ENCODE assay signal across 19 mouse cellular contexts in the genomic region with DNA sequence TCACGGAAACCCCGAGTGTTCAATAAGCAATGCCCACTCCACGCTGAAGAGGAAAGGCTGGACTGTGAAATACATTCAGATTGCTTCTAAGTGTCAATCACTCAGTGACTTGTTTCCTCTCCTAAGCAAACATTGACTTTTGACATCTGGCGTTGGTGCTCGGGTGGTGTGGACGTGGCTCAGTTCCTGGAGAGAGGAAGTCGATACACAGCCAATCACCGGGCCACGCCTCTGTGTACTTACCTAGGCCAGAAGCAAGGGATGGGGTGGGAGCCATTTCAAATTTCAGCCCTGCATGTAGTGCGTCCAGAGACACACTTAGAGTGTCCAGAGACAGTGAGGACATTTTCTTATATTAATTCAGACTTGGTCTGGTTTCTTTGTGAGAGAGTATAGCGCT. TPM values are rescaled to one million over a fixed set of nuclear protein-coding genes. Genes with fewer than 3 reads are reported as not detected.
A peak's percentile ranks its signal among the peaks of the same experiment; 100 is the strongest.
DNase-seq lines count a peak whose midpoint lies in the region; ATAC-seq lines count a peak whose summit lies in the region.
"Had no signal": no experiment of that assay in that cellular context is flagged by ENCODE, and none has a peak within 500 bp of the region (broad histone marks: within the 10 kb centered on the region; RNA-seq: fewer than 3 reads in every experiment).

No protein-coding gene starts in this region.

- H3K9me3 ChIP-seq in kidney, embryonic 15.5 days (replicated peaks), result no peaks in the 10 kb centered on the region
- H3K9me3 ChIP-seq in stomach, embryonic 14.5 days (ENCODE audit: control insufficient read depth, low read depth, low read length), result no peaks in the 10 kb centered on the region
- no peaks in the 10 kb centered on the region for H3K9me3 ChIP-seq in forebrain, embryonic 12.5 days
- H3K9me3 ChIP-seq: embryonic facial prominence, embryonic 12.5 days; G1E; heart, embryonic 15.5 days; midbrain, embryonic 10.5 days had no signal

- no peak overlapping the region for H3K4me3 ChIP-seq in kidney, embryonic 15.5 days (replicated peaks)
- H3K4me3 ChIP-seq in stomach, embryonic 14.5 days (ENCODE audit: low read depth, low read length), result no peak overlapping the region
- H3K4me3 ChIP-seq in forebrain, embryonic 12.5 days (replicated peaks), result no peak overlapping the region
- H3K4me3 ChIP-seq: embryonic facial prominence, embryonic 12.5 days; erythroblast, embryonic 14.5 days; heart, embryonic 15.5 days; midbrain, embryonic 10.5 days had no signal

- H3K27ac ChIP-seq in kidney, embryonic 15.5 days, result 0 out of 2 replicates have a peak overlapping the region, but pooled peaks have one; percentile 25
- H3K27ac ChIP-seq in stomach, embryonic 14.5 days (ENCODE audit: low read length), result peak overlapping the region; percentile 44; the same call in 1 of the 2 replicates
- H3K27ac ChIP-seq in forebrain, embryonic 12.5 days, result no peak overlapping the region
- H3K27ac ChIP-seq: embryonic facial prominence, embryonic 12.5 days; heart, embryonic 15.5 days; hindbrain, postnatal 0 days; midbrain, embryonic 10.5 days had no signal

- no peaks in the 10 kb centered on the region for H3K27me3 ChIP-seq in kidney, embryonic 15.5 days
- no peaks in the 10 kb centered on the region for H3K27me3 ChIP-seq in stomach, embryonic 14.5 days (ENCODE audit: control insufficient read depth, insufficient read depth, low read length)
- no peaks in the 10 kb centered on the region for H3K27me3 ChIP-seq in forebrain, embryonic 12.5 days
- H3K27me3 ChIP-seq: embryonic facial prominence, embryonic 12.5 days; heart, embryonic 15.5 days had no signal

- H3K4me1 ChIP-seq in kidney, embryonic 15.5 days, result 0 out of 2 replicates have a peak, but pooled peaks cover 2% of the 10 kb centered on the region
- H3K4me1 ChIP-seq in stomach, embryonic 14.5 days (ENCODE audit: control insufficient read depth, insufficient read depth, low read length), result no peaks in the 10 kb centered on the region
- H3K4me1 ChIP-seq in forebrain, embryonic 12.5 days, result no peaks in the 10 kb centered on the region
- H3K4me1 ChIP-seq: embryonic facial prominence, embryonic 12.5 days; heart, embryonic 15.5 days; midbrain, embryonic 10.5 days had no signal

- no peak overlapping the region for H3K4me2 ChIP-seq in kidney, embryonic 15.5 days
- no peak overlapping the region for H3K4me2 ChIP-seq in stomach, embryonic 14.5 days (replicated peaks; ENCODE audit: low read depth, low read length)
- no peak overlapping the region for H3K4me2 ChIP-seq in forebrain, embryonic 12.5 days
- H3K4me2 ChIP-seq: embryonic facial prominence, embryonic 12.5 days; heart, embryonic 15.5 days had no signal

- 64% methylated on average over 11 of the region's 11 CpGs for WGBS in kidney, embryonic 15.5 days
- WGBS in large intestine, adult 2 months, result 31% methylated on average over 11 of the region's 11 CpGs
- WGBS in stomach, embryonic 14.5 days, result 64% methylated on average over 11 of the region's 11 CpGs
- 86% methylated on average over 11 of the region's 11 CpGs for WGBS in forebrain, embryonic 12.5 days

- no peak overlapping the region for H3K9ac ChIP-seq in kidney, embryonic 15.5 days
- no peak overlapping the region for H3K9ac ChIP-seq in stomach, embryonic 14.5 days (replicated peaks; ENCODE audit: low read depth, low read length)
- H3K9ac ChIP-seq in forebrain, embryonic 12.5 days, result no peak overlapping the region
- H3K9ac ChIP-seq: embryonic facial prominence, embryonic 12.5 days; heart, embryonic 15.5 days had no signal

- no peak for ATAC-seq in kidney, embryonic 15.5 days (replicated peaks; ENCODE audit: low FRiP score)
- ATAC-seq in stomach, embryonic 14.5 days (ENCODE audit: insufficient number of reproducible peaks, insufficient read depth, low FRiP score, low read depth), result peak; percentile 74; the same call in 1 of the 2 replicates
- ATAC-seq in forebrain, embryonic 12.5 days (ENCODE audit: low FRiP score), result no peak
- ATAC-seq: forebrain, embryonic 14.5 days; hindbrain, postnatal 0 days had no signal

- no peak for DNase-seq in kidney, adult 8-10 months
- peak; percentile 16 for DNase-seq in R1 (ENCODE audit: low read depth, low spot score)
- peak; percentile 82 for DNase-seq in large intestine, adult 2 months (ENCODE audit: low read depth, low spot score)
- DNase-seq in spleen, postnatal 14 days (ENCODE audit: low spot score in 2 of 2), result no peak
- DNase-seq in kidney, postnatal 10 days, result no peak
- DNase-seq: cerebellum, postnatal 10 days; gastrocnemius, postnatal 10 days; heart, adult 18-20 months; right cerebral cortex, postnatal 25 days had no signal

- no peaks in the 10 kb centered on the region for H3K36me3 ChIP-seq in kidney, embryonic 15.5 days
- no peaks in the 10 kb centered on the region for H3K36me3 ChIP-seq in stomach, embryonic 14.5 days (ENCODE audit: control insufficient read depth, insufficient read depth, low read length)
- no peaks in the 10 kb centered on the region for H3K36me3 ChIP-seq in forebrain, embryonic 12.5 days (replicated peaks)
- H3K36me3 ChIP-seq: embryonic facial prominence, embryonic 12.5 days; G1E; heart, embryonic 15.5 days; midbrain, embryonic 10.5 days had no signal

RNA-seq across cellular contexts. Expression of a gene that starts 26.0 kb away (rescaled TPM):
- polyA plus RNA-seq in kidney, embryonic 15.5 days (2015; fragmentation: Nextera tagmentation; extraction: Ambion mirVana), result 264 and 277 TPM in 2 replicates
- 194 and 235 TPM in 2 replicates for polyA plus RNA-seq in large intestine, adult 2 months (2012; rRNA removed)
- polyA plus RNA-seq in stomach, embryonic 14.5 days (2014; fragmentation: Nextera tagmentation; extraction: Ambion mirVana), result 237 and 263 TPM in 2 replicates
- polyA plus RNA-seq in forebrain, embryonic 12.5 days (2016; fragmentation: Nextera tagmentation; extraction: Ambion mirVana), result 95.5 and 99.0 TPM in 2 replicates

Comparison
In these comparisons a context has a peak if more than half of its experiments do, and no peak if none do; other contexts are left out.
1. DNase-seq: peak in R1 (single experiment) and large intestine, adult 2 months (single experiment); none in kidney, adult 8-10 months (0 of 2), spleen, postnatal 14 days (0 of 2) and kidney, postnatal 10 days (single experiment).